Mouse (Mus musculus) heart, adult 9 months (tissue): ENCODE results near the gene Higd1b.

Source experiments
- DNase-seq, 2 experiments: peaks; one replicate each; pipeline ENCODE4 v3.0.0; 2022; ENCODE audit warnings: low spot score in 2 of 2

Gene Higd1b

GRCm38 (mm10) chr11:102838616-102839150 lies 3.0 kb downstream of the Higd1b start:
- no peak for DNase-seq

GRCm38 (mm10) chr11:102845926-102846325 lies 10.3 kb downstream of the Higd1b start:
- DNase-seq = no peak

- peak in 1 of 2 experiments; percentile 46 for DNase-seq
Observed at GRCm38 (mm10) chr11:102851883-102852282, 16.2 kb downstream of the Higd1b start.

GRCm38 (mm10) chr11:102853760-102854159 lies 18.1 kb downstream of the Higd1b start:
- DNase-seq = no peak

GRCm38 (mm10) chr11:102855941-102856340 lies 20.3 kb downstream of the Higd1b start:
- no peak for DNase-seq

GRCm38 (mm10) chr11:102858951-102859350 lies 23.3 kb downstream of the Higd1b start:
- no peak for DNase-seq

- DNase-seq = no peak
Observed at GRCm38 (mm10) chr11:102859933-102860332, 24.3 kb downstream of the Higd1b start.

GRCm38 (mm10) chr11:102864272-102864671 lies 28.6 kb downstream of the Higd1b start:
- peak in 1 of 2 experiments; percentile 57 for DNase-seq

- no peak for DNase-seq
Observed at GRCm38 (mm10) chr11:102874801-102875334, 39.2 kb downstream of the Higd1b start.

GRCm38 (mm10) chr11:102879558-102879957 lies 43.9 kb downstream of the Higd1b start:
- no peak for DNase-seq

- DNase-seq = peak; percentile 91 to 95
Observed at GRCm38 (mm10) chr11:102880585-102881313, 45.1 kb downstream of the Higd1b start, which contains the start of the genes Eftud2 and Ccdc103. Eftud2 (minus strand) TSS chr11:102880985. Ccdc103 (plus strand) TSS chr11:102881204.

GRCm38 (mm10) chr11:102881314-102882198 lies 45.9 kb downstream of the Higd1b start:
- no peak for DNase-seq

- DNase-seq = no peak
Observed at GRCm38 (mm10) chr11:102884616-102885219, 49.1 kb downstream of the Higd1b start, which contains the start of gene Fam187a. Fam187a (plus strand) TSS chr11:102885169.

- DNase-seq = no peak
Observed at GRCm38 (mm10) chr11:102887433-102887832, 51.8 kb downstream of the Higd1b start.
